Mouse (Mus musculus) CD4-positive helper T cell, adult 2 months (primary cell): ENCODE results near the gene St6gal1.

Experiments
- DNase-seq: peaks from one replicate; pipeline ENCODE4 v3.0.0-alpha.2; 2012; ENCODE audit warnings: low read depth, missing footprints, low spot score

Gene St6gal1

GRCm38 (mm10) chr16:23224671-23225068 lies at the start of gene St6gal1:
St6gal1 (plus strand) TSS chr16:23224740.
- DNase-seq: peak; percentile 89

- peak; percentile 90 for DNase-seq
These were observed 49.7 kb upstream of the St6gal1 start for GRCm38 (mm10) chr16:23174855-23175254.

- DNase-seq: no peak
These were observed 48.6 kb upstream of the St6gal1 start for GRCm38 (mm10) chr16:23175956-23176355.

- DNase-seq: peak; percentile 54
These were observed 46.7 kb upstream of the St6gal1 start for GRCm38 (mm10) chr16:23177856-23178255.

GRCm38 (mm10) chr16:23178796-23179195 lies 45.7 kb upstream of the St6gal1 start:
- DNase-seq: peak; percentile 68

- DNase-seq: peak; percentile 57
These were observed 45.1 kb upstream of the St6gal1 start for GRCm38 (mm10) chr16:23179436-23179835.

- DNase-seq: peak; percentile 75
These were observed 43.5 kb upstream of the St6gal1 start for GRCm38 (mm10) chr16:23181054-23181453.

GRCm38 (mm10) chr16:23181487-23181886 lies 43.1 kb upstream of the St6gal1 start:
- DNase-seq: peak; percentile 91

GRCm38 (mm10) chr16:23181942-23182597 lies 42.5 kb upstream of the St6gal1 start:
- DNase-seq: no peak

- no peak for DNase-seq
These were observed 38.7 kb upstream of the St6gal1 start for GRCm38 (mm10) chr16:23185824-23186223.

- DNase-seq: no peak
These were observed 38.1 kb upstream of the St6gal1 start for GRCm38 (mm10) chr16:23186418-23186817.

- no peak for DNase-seq
These were observed 36.6 kb upstream of the St6gal1 start for GRCm38 (mm10) chr16:23187983-23188382.

- DNase-seq: no peak
These were observed 34.9 kb upstream of the St6gal1 start for GRCm38 (mm10) chr16:23189612-23190011.

GRCm38 (mm10) chr16:23191560-23192242 lies 32.8 kb upstream of the St6gal1 start:
- no peak for DNase-seq

- DNase-seq: peak; percentile 50
These were observed 28.9 kb upstream of the St6gal1 start for GRCm38 (mm10) chr16:23195618-23196017.

GRCm38 (mm10) chr16:23196296-23196695 lies 28.2 kb upstream of the St6gal1 start:
- no peak for DNase-seq

GRCm38 (mm10) chr16:23196791-23197190 lies 27.7 kb upstream of the St6gal1 start:
- DNase-seq: peak; percentile 56

- no peak for DNase-seq
These were observed 23.0 kb upstream of the St6gal1 start for GRCm38 (mm10) chr16:23201498-23201897.

- no peak for DNase-seq
These were observed 10.2 kb upstream of the St6gal1 start for GRCm38 (mm10) chr16:23214314-23214713.

- DNase-seq: no peak
These were observed 9.2 kb upstream of the St6gal1 start for GRCm38 (mm10) chr16:23215241-23215900.

GRCm38 (mm10) chr16:23216366-23216765 lies 8.2 kb upstream of the St6gal1 start:
- no peak for DNase-seq

GRCm38 (mm10) chr16:23218313-23218712 lies 6.2 kb upstream of the St6gal1 start:
- DNase-seq: no peak
